Comparison of ENCODE assay signal across 31 mouse cellular contexts in the genomic region with DNA sequence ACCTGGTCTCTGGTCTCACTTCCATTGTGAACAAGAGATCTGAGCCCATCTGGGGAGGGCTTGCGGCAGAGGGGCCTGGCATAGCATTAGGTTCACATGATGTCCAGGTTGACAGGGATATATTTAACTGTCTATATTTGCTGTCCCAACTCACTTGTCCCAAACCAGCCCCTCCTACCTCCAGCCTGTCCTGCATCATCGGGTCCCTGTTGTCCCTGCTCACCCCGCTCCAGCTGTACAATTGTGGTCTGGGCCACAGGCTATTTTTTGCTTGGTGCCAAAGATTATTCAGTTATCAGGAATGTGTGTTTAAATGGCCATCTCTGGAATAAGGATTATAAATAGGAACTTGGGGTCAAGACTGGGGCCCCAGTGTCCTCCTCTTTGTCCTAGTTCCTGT.
DNase-seq lines count a peak whose midpoint lies in the region; ATAC-seq and TF ChIP-seq lines count a peak whose summit lies in the region.
"Had no signal": no experiment of that assay in that cellular context is flagged by ENCODE, and none has a peak within 500 bp of the region (broad histone marks: within the 10 kb centered on the region; RNA-seq: fewer than 3 reads in every experiment).

No protein-coding gene starts in this region.

- peak overlapping the region; percentile 54 for H3K27ac ChIP-seq in gastrocnemius, adult 2 months
- H3K27ac ChIP-seq in heart, embryonic 13.5 days (replicated peaks) = peak overlapping the region; percentile 16
- H3K27ac ChIP-seq: embryonic facial prominence, embryonic 13.5 days; forebrain, embryonic 12.5 days; hindbrain, embryonic 10.5 days; intestine, embryonic 15.5 days; limb, embryonic 12.5 days; neural tube, embryonic 12.5 days had no signal

- intact Hi-C loops in gastrocnemius, adult 2 months (cut with DNase I) = no loop called here
- intact Hi-C loops in heart, postnatal 14 days (cut with DNase I) = no loop called here

- DNase-seq in gastrocnemius, adult 2 months = no peak
- DNase-seq in gastrocnemius, postnatal 4 days (ENCODE audit: low spot score in 2 of 2) = no peak
- DNase-seq in 3T3-L1 (ENCODE audit: low read depth, low spot score) = peak; percentile 82
- DNase-seq in heart, postnatal 14 days = peak; percentile 46 to 47
- DNase-seq in cerebellum, postnatal 36 days = no peak
- DNase-seq in frontal cortex, postnatal 25 days (ENCODE audit: low spot score in 2 of 2) = no peak
- DNase-seq in thymus, postnatal 4 days = no peak
- DNase-seq: adrenal gland, adult 2 months; cerebellum, adult 11-12 months; cerebellum, postnatal 14 days; embryo, embryonic 11 days; gastrocnemius, postnatal 14 days; kidney, adult 8-10 months; kidney, postnatal 10 days; liver, postnatal 0 days; lung, postnatal 36 days; midbrain, embryonic 14.5 days; right cerebral cortex, postnatal 25 days; thymus, postnatal 36 days had no signal

- no peak for TF ChIP-seq CTCF in gastrocnemius, adult 2 months (IDR thresholded peaks at IDR 0.05)

- WGBS in heart, embryonic 13.5 days = 45% methylated on average over 3 of the region's 3 CpGs

- no peak overlapping the region for H3K9ac ChIP-seq in heart, embryonic 13.5 days
- H3K9ac ChIP-seq: embryonic facial prominence, embryonic 13.5 days; forebrain, embryonic 12.5 days; intestine, embryonic 15.5 days; limb, embryonic 12.5 days; liver, postnatal 0 days; neural tube, embryonic 12.5 days had no signal

- H3K4me1 ChIP-seq in heart, embryonic 13.5 days = peaks cover 25% of the 10 kb centered on the region
- H3K4me1 ChIP-seq: forebrain, embryonic 12.5 days; intestine, embryonic 15.5 days; megakaryocyte, embryonic 14.5 days; neural tube, embryonic 12.5 days had no signal

- no peak overlapping the region for H3K4me3 ChIP-seq in gastrocnemius, adult 2 months
- H3K4me3 ChIP-seq in heart, embryonic 13.5 days = no peak overlapping the region
- H3K4me3 ChIP-seq: embryonic facial prominence, embryonic 13.5 days; erythroblast, embryonic 14.5 days; forebrain, embryonic 12.5 days; hindbrain, embryonic 10.5 days; intestine, embryonic 15.5 days; limb, embryonic 12.5 days; megakaryocyte, embryonic 14.5 days; neural tube, embryonic 12.5 days had no signal

- no peak for ATAC-seq in heart, embryonic 13.5 days (ENCODE audit: extremely low read depth, insufficient number of reproducible peaks, low FRiP score, low TSS enrichment)
- ATAC-seq: hindbrain, embryonic 16.5 days; intestine, embryonic 15.5 days; liver, postnatal 0 days; Patski had no signal

- no peak overlapping the region for H3K4me2 ChIP-seq in heart, embryonic 13.5 days
- H3K4me2 ChIP-seq: embryonic facial prominence, embryonic 13.5 days; forebrain, embryonic 12.5 days; intestine, embryonic 15.5 days; limb, embryonic 12.5 days; liver, embryonic 11.5 days; neural tube, embryonic 12.5 days had no signal

- no peaks in the 10 kb centered on the region for H3K27me3 ChIP-seq in heart, embryonic 13.5 days (replicated peaks)
- H3K27me3 ChIP-seq: embryonic facial prominence, embryonic 13.5 days; forebrain, embryonic 12.5 days; intestine, embryonic 15.5 days; limb, embryonic 12.5 days; megakaryocyte, embryonic 14.5 days; neural tube, embryonic 12.5 days; Patski had no signal

- H3K36me3 ChIP-seq in heart, embryonic 13.5 days = no peaks in the 10 kb centered on the region
- H3K36me3 ChIP-seq: embryonic facial prominence, embryonic 13.5 days; forebrain, embryonic 12.5 days; hindbrain, embryonic 10.5 days; intestine, embryonic 15.5 days; limb, embryonic 12.5 days; neural tube, embryonic 12.5 days had no signal

- H3K9me3 ChIP-seq in heart, embryonic 13.5 days = no peaks in the 10 kb centered on the region
- H3K9me3 ChIP-seq: embryonic facial prominence, embryonic 13.5 days; forebrain, embryonic 12.5 days; hindbrain, embryonic 10.5 days; intestine, embryonic 15.5 days; limb, embryonic 12.5 days; neural tube, embryonic 12.5 days had no signal

Comparison
In these comparisons a context has a peak if more than half of its experiments do, and no peak if none do; other contexts are left out.
1. DNase-seq: peak in 3T3-L1 (single experiment) and heart, postnatal 14 days (2 of 2); none in gastrocnemius, adult 2 months (single experiment), gastrocnemius, postnatal 4 days (0 of 2), cerebellum, postnatal 36 days (0 of 2), frontal cortex, postnatal 25 days (0 of 2) and thymus, postnatal 4 days (single experiment).